Mouse (Mus musculus) heart, postnatal 25 days (tissue): ENCODE results near the gene Olfr514. TPM values are rescaled to one million over a fixed set of nuclear protein-coding genes. Genes with fewer than 3 reads are reported as not detected.
"Not testable (repeated sequence)": the region's sequence is repeated elsewhere in the genome, so short reads cannot be mapped to it uniquely, and the experiment has no call there.

Experiments used
- DNase-seq: peaks from one replicate; pipeline ENCODE4 v3.0.0; 2022; ENCODE audit warnings: low spot score
- intact Hi-C: fragments of 180-260 bp; cut with DNase I; formaldehyde crosslinking; loops from one replicate; pipeline ENCODE4 v1.15.1; 2025
- total RNA-seq, 2 experiments: library from RNA; stranded (reverse); gene quantifications; 2 replicates each; pipeline ENCODE4 v1.2.3; 2021

Gene Olfr514
- not detected for total RNA-seq

GRCm38 (mm10) chr7:108825897-108826296 lies at the start of gene Olfr514:
TSS of gene Olfr514 (minus strand) at chr7:108825997.
- no peak for DNase-seq
- intact Hi-C loops, result no loop called here

- DNase-seq, result no peak
- intact Hi-C loops, result no loop called here
Observed at GRCm38 (mm10) chr7:108872279-108872678, 46.5 kb upstream of the Olfr514 start, which contains the start of gene Olfr517. TSS of gene Olfr517 (minus strand) at chr7:108872379.

GRCm38 (mm10) chr7:108850429-108850828 lies 24.6 kb upstream of the Olfr514 start, which contains the start of gene Olfr516:
TSS of gene Olfr516 (minus strand) at chr7:108850529.
- intact Hi-C loops, result loop anchor here (5.0 kb wide), 1 partner anchor 82 kb away; the partner anchor contains the start of genes Eif3f and Nlrp10

GRCm38 (mm10) chr7:108814593-108815215 lies 11.1 kb downstream of the Olfr514 start:
- intact Hi-C loops, result loop anchor here (1.0 to 2.0 kb wide), 2 partner anchors 120 to 214 kb away; partner anchors contain the start of gene Eif3f
- DNase-seq, result not testable (repeated sequence)

More at GRCm38 (mm10) chr7:108850429-108850828, 24.6 kb upstream of the Olfr514 start, which contains the start of gene Olfr516:
- DNase-seq, result no peak

- intact Hi-C loops, result no loop called here
- no peak for DNase-seq
Observed at GRCm38 (mm10) chr7:108797205-108797933, 28.4 kb downstream of the Olfr514 start.

Other genes starting within 250 kb of the Olfr514 start
- gene Olfr506, start 215.2 kb downstream of the Olfr514 start, total RNA-seq, result not detected
- gene Olfr507, start 204.2 kb downstream of the Olfr514 start, total RNA-seq, result not detected
- gene Olfr508, start 196.0 kb downstream of the Olfr514 start, total RNA-seq, result not detected
- not detected for gene Olfr509, start 174.1 kb downstream of the Olfr514 start, total RNA-seq
- gene Olfr510, start 159.6 kb downstream of the Olfr514 start, total RNA-seq, result not detected
- not detected for gene Olfr512, start 112.7 kb downstream of the Olfr514 start, total RNA-seq
- gene Olfr513, start 75.0 kb downstream of the Olfr514 start, total RNA-seq, result not detected
- not detected for gene Olfr516, start 24.5 kb upstream of the Olfr514 start, total RNA-seq
- gene Olfr517, start 46.4 kb upstream of the Olfr514 start, total RNA-seq, result not detected
- gene Olfr518, start 59.0 kb upstream of the Olfr514 start, total RNA-seq, result not detected
- not detected for gene Olfr519, start 68.4 kb upstream of the Olfr514 start, total RNA-seq
- 10 to 100 TPM; 21.2 to 23.1 TPM for gene Nlrp10, start 104.2 kb upstream of the Olfr514 start, total RNA-seq
- 10 to 100 TPM; 79.2 to 85.2 TPM for gene Eif3f, start 108.4 kb upstream of the Olfr514 start, total RNA-seq
- gene Tub, start 124.3 kb upstream of the Olfr514 start, total RNA-seq, result under 1 TPM; 0.26 to 0.36 TPM